Mouse (Mus musculus) kidney, adult 9 months (tissue): ENCODE measurements around the gene Hipk3.

Experiments
- DNase-seq: peaks from one replicate; pipeline ENCODE4 v3.0.0; 2022

Gene Hipk3

GRCm38 (mm10) chr2:104493951-104494800 is at the start of gene Hipk3:
TSS of gene Hipk3 (minus strand) at chr2:104494446.
- peak; percentile 81 for DNase-seq

DNA sequence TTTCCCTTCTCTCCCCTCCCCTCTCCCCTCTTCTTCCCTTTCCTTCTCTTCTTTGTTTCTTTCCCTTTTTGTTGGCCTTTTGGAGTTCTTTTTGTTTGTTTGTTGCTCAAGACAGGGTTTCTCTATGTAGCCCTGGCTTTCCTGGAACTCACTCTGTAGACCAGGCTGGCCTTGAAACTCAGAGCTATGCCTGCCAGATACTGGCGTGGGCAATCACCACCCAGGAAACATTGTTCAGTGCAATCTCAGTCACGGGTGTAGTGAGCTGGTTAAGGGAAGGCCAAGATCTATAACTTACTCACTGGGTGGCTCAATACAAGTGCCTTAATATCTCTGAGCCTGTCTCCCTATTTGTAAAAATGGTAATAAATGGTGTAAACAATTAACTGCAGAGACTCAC is 46.0 kb upstream of the Hipk3 start:
- DNase-seq = no peak

- DNase-seq = peak; percentile 24
Observed at GRCm38 (mm10) chr2:104534751-104535150, 40.5 kb upstream of the Hipk3 start.

GRCm38 (mm10) chr2:104532548-104532947 is 38.3 kb upstream of the Hipk3 start:
- DNase-seq = peak; percentile 2

- no peak for DNase-seq
Observed at GRCm38 (mm10) chr2:104526559-104526958, 32.3 kb upstream of the Hipk3 start.

- DNase-seq = no peak
Observed at GRCm38 (mm10) chr2:104525506-104525905, 31.3 kb upstream of the Hipk3 start.

GRCm38 (mm10) chr2:104511622-104512021 is 17.4 kb upstream of the Hipk3 start:
- no peak for DNase-seq

- no peak for DNase-seq
Observed at GRCm38 (mm10) chr2:104502388-104502787, 8.1 kb upstream of the Hipk3 start.

- DNase-seq = no peak
Observed at GRCm38 (mm10) chr2:104501091-104501490, 6.8 kb upstream of the Hipk3 start.

DNA sequence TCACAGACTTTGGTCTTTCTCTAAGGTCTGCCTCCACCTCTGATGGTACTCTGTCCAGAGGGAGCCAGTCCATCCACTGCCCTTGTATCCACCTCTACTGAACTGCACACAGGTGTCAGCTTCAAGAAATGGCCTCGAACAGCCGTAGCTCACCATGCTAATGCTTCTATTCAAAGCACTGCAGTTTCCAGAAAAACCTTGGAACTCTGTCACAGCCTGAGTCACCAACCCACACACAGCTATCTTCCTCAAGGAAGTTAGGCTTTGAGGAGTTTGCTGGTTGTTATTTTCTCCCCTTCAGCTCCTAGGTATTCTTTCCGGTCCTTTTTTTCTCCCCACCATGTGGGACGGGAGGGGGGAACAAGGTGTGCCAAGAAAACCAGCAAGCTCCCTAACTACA is 3.5 kb upstream of the Hipk3 start:
- DNase-seq = no peak

- no peak for DNase-seq
Observed at GRCm38 (mm10) chr2:104497231-104497630, 3.0 kb upstream of the Hipk3 start.

DNA sequence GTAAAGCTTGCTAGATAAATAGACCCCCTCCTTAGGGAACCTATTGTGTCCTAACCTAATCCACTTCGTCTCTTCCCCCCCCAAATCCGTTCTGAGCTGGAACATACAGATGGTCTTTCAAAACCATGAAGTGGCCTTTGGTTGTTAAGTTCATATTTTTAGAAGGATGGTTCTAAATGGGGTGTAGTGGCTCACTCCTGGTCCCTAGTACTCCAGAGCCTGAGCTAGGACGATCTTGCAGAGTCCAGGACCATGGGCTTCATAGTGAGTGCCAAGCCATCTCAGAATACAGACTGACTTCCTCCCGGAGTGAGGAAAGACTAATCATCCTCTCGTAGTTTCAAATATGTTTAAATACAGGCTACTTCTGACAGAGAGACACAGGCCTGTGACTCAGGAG is 2.0 kb upstream of the Hipk3 start:
- DNase-seq = no peak

DNA sequence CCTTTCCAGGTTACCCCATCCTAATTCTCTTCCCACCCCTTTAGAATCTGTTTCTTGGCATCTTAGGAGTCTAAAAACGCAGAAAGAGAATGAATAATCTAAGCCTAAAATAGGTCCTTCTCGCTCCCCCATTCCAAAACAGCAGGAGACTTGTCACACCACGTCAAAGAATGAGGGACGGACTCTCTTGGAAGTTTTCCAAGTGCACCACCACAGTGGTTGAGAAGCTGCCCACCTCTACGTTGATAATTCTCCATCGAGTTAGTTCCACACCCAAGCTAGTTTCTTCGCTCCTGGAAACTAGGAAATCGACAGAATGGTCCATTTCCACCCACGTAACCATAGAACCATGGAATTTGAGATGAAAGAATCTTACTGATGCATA is 547 bp upstream of the Hipk3 start:
- no peak for DNase-seq

DNA sequence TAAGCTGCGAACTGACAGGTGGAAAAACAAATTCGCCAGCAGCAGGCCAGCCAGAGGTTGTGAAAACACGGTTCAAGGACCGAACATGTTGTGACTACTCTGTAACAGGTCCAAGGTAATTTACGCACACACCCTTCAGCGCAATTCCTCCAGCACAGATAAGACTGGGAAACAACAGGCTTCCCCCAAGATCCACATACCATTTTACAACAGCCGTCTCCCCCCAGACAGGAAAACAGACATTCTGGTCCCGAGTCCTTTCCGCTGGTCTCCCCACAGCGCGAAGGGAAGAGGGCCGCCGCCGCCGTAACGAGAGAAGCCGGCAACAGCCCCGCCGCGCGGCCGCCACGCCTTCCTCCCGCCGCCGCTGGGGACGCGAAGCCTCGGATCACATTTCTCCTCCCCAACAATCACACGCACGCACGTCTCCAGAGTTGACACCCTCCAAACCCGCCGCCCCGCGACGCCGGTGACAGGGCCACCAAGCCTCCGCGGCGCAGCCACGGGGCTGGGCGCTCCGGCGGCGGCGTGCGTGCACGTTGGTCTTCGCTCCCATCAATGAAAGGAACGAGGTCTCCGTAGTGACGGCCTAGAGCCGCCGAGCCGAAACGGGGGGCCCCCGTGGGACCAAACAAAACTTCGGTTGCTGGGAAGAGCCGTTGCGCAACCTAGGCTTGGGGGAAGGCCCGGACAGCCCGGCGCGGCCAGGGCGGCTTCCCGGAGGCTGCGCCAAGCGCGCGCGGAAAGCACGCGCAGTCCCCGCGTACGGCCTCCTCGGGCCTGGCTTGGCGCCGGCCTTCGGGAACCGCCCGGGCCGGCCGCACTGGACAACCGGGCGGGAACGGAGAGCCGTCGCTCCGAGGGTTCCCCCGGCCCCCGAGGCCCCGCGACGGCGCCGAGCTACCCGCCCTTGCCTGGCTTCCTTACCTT is 960 bp downstream of the Hipk3 start:
- DNase-seq = peak; percentile 75

- DNase-seq = no peak
Observed at GRCm38 (mm10) chr2:104491221-104491795, 2.9 kb downstream of the Hipk3 start.

- no peak for DNase-seq
Observed at GRCm38 (mm10) chr2:104490761-104491160, 3.5 kb downstream of the Hipk3 start.

GRCm38 (mm10) chr2:104489851-104490250 is 4.4 kb downstream of the Hipk3 start:
- no peak for DNase-seq

DNA sequence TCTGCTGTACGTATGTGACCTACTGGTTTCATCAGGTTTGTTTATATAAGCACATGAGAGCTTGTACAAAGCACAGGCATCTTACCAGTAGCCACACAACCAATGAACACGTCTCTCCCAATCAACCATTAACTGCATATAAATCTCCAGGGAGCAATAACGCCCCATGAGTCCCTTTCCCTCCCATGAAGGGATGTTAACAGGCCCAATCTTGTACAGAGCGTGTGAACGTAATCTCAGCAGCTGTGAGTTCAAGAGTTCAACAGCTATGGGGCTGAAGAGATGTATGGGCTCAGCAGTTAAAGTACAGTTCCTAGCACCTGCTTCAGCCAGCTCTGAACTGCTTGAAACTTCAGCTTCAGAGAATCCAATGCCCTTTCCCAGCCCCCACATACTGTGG is 9.8 kb downstream of the Hipk3 start:
- no peak for DNase-seq

DNA sequence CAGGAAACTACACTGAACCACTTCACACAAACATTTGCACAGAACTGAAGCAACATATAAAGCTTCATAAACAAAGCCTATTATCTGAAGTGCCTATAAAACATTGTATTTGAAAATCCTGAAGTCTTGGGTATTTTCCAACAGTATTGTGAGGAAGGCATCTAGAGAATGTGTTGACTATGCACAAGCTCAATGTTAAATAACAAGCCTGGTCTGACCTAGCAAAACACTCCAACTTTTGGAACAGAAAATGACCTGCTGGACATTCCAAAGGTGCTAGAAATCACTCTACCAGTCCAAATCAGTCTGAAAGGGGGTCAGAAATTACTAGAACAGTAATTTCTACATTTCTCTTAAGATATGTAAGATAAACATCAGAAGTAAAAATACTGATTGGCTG is 12.1 kb downstream of the Hipk3 start:
- DNase-seq = peak; percentile 88

- peak; percentile 56 for DNase-seq
Observed at GRCm38 (mm10) chr2:104479054-104479453, 15.2 kb downstream of the Hipk3 start.

- no peak for DNase-seq
Observed at GRCm38 (mm10) chr2:104477398-104478015, 16.7 kb downstream of the Hipk3 start.

DNA sequence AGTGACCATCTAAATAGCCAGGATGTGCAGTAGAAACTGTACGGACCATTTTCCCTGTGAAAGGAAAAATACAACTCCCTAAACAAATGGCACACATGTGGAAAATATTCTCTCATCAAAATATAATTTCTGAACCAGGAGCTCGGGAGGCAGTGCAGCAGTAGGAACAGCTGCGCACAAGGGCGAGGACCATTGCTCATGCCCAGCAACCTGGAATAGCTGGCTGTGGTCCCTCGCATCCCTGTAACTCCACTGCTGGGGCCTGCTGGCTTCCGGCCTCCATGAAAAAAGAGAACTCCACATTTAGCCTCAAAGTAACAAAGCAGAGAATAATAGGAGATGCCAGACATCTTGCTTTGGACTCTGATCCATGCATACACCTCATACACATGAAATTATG is 22.2 kb downstream of the Hipk3 start:
- no peak for DNase-seq

DNA sequence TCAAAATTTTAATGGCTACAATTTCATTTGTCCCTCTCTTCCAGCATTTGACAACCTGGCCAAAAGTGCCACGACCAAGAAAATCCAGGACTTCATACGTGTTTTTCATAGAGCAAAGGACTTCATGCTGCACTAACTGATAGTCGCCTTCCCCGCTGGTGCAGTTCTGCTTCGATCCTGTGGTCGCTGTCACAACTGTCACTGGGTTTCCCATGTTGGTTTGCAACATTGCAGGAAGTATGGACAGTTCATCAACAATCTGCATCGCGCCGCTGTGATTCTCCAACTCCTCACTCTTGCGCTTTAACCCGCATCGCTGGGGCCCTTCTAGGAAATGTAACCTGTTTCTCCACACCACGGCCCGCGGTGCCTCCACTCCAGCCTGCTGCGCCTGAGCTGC is 23.1 kb downstream of the Hipk3 start:
- no peak for DNase-seq
